Mouse (Mus musculus) C2C12 (cell line): ENCODE data around the gene P2rx4. TPM values are rescaled to one million over a fixed set of nuclear protein-coding genes. Genes with fewer than 3 reads are reported as not detected.

Source experiments
- H3K27me3 ChIP-seq: one replicate; pipeline ENCODE4 v1.6.1; 2011; ENCODE audit not compliant: control insufficient read depth, insufficient read depth, insufficient read length
- H3K36me3 ChIP-seq: one replicate; pipeline ENCODE4 v1.6.1; 2011; ENCODE audit not compliant: control insufficient read depth, insufficient read depth
- H3K4me3 ChIP-seq: one replicate; pipeline ENCODE4 v1.5.1; 2011; ENCODE audit warnings: mild to moderate bottlenecking, control low read depth; ENCODE audit not compliant: poor library complexity, insufficient read depth, severe bottlenecking
- H3K79me2 ChIP-seq: one replicate; pipeline ENCODE4 v1.6.1; 2011; ENCODE audit not compliant: control insufficient read depth, insufficient read depth
- H3K79me3 ChIP-seq: one replicate; pipeline ENCODE4 v1.6.1; 2011; ENCODE audit warnings: low read depth, control low read depth
- H3ac ChIP-seq: one replicate; pipeline ENCODE3; 2011; ENCODE audit warnings: low read depth; ENCODE audit not compliant: control insufficient read depth, insufficient read length
- CEBPB ChIP-seq: IDR thresholded peaks from one replicate; pipeline ENCODE4 v1.6.1; 2011; ENCODE audit warnings: low read depth, mild to moderate bottlenecking, control low read depth, moderate library complexity
- CTCF ChIP-seq: IDR thresholded peaks from one replicate; pipeline ENCODE4 v1.5.1; 2011; ENCODE audit not compliant: control insufficient read depth, insufficient read depth, insufficient read length
- FOSL1 ChIP-seq: IDR thresholded peaks from one replicate; pipeline ENCODE4 v1.8.0; 2011; ENCODE audit warnings: mild to moderate bottlenecking, low read length; ENCODE audit not compliant: poor library complexity, insufficient read depth, severe bottlenecking
- MAX ChIP-seq: IDR thresholded peaks from one replicate; pipeline ENCODE4 v1.6.1; 2011; ENCODE audit warnings: mild to moderate bottlenecking, control low read depth
- MYOD1 ChIP-seq: IDR thresholded peaks from one replicate; pipeline ENCODE4 v1.6.1; 2011; ENCODE audit warnings: low read depth; ENCODE audit not compliant: control insufficient read depth, insufficient read length
- MYOG ChIP-seq: IDR thresholded peaks from one replicate; pipeline ENCODE4 v1.6.1; 2011; ENCODE audit not compliant: control insufficient read depth, insufficient read length; ENCODE audit errors: extremely low read depth
- USF1 ChIP-seq: IDR thresholded peaks from one replicate; pipeline ENCODE4 v1.6.1; 2011; ENCODE audit warnings: low read depth, mild to moderate bottlenecking, control low read depth, moderate library complexity
- polyA plus RNA-seq: library from polyadenylated mRNA; unstranded; fragments of >200 nt; fragmentation: generic; extraction: Trizol; gene quantifications from one replicate; pipeline ENCODE4 v1.2.1, GENCODE M21; 2012; ENCODE audit warnings: missing spikeins

P2rx4 gene
- polyA plus RNA-seq, 1 experiment: 11.0 TPM

DNA sequence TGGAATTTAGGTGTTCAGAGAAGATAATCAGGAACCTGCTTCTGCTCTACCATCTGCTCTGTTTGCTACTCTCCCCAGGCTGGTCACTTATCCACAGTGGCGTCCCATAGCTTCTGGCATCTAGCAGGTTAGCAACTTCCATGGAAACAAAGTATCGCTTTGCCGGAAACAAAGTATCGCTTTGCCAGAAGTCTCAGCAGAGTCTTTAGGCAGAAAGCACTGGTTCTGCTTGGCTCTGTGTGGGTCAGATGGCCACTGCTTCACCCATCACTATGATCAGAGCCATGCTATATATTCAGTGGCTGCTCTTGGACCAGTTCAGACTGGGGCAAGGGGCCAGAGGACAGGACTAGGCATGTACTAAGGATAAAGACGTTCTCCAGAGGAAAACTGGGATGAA is 35.0 kb upstream of the P2rx4 start:
- Histone ChIP-seq H3K79me2 (no peaks in the 10 kb centered on the region), H3K36me3 (no peaks in the 10 kb centered on the region), H3ac (no peak overlapping the region), H3K4me3 (no peak overlapping the region), H3K79me3 (no peaks in the 10 kb centered on the region), H3K27me3 (no peaks in the 10 kb centered on the region)
- TF ChIP-seq MYOD1 (no peak), USF1 (no peak), CEBPB (no peak), MYOG (no peak), FOSL1 (no peak), MAX (no peak), CTCF (no peak)

DNA sequence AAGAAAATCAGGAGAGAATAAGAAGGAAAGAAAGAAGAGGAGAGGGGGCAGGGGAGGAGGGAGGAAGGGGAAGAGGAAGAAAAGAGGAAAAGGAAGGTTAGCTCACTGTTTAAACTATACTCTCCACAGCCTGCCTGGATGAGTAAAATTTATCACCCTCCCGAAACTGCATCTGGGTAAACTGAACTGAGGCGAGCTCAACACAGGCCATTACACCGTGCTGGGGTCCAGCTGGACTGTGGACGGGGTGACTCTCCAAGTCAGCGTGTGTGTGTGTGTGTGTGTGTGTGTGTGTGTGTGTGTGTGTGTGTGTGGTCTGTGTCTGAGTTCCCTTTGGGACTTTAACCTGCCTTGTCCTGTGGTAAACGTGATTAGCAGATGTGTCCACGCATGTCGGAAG is 31.3 kb upstream of the P2rx4 start:
- no peak for TF ChIP-seq FOSL1
- TF ChIP-seq MAX: no peak
- no peak for TF ChIP-seq USF1
- TF ChIP-seq MYOG: no peak
- no peak for TF ChIP-seq CEBPB
- TF ChIP-seq MYOD1: no peak
- no peak for TF ChIP-seq CTCF
- no peaks in the 10 kb centered on the region for H3K27me3 ChIP-seq

GRCm38 (mm10) chr5:122677983-122678382 is 29.4 kb upstream of the P2rx4 start:
- H3K79me3 ChIP-seq: no peaks in the 10 kb centered on the region
- TF ChIP-seq MYOD1 (no peak), MYOG (no peak), MAX (no peak), USF1 (no peak), CTCF (no peak), FOSL1 (no peak), CEBPB (no peak)
- H3K27me3 ChIP-seq: no peaks in the 10 kb centered on the region
- H3K79me2 ChIP-seq: no peaks in the 10 kb centered on the region
- H3K36me3 ChIP-seq: no peaks in the 10 kb centered on the region
- no peak overlapping the region for H3K4me3 ChIP-seq
- no peak overlapping the region for H3ac ChIP-seq

More for the DNA sequence above, 31.3 kb upstream of the P2rx4 start:
- Histone ChIP-seq H3K36me3 (no peaks in the 10 kb centered on the region), H3K79me2 (no peaks in the 10 kb centered on the region), H3ac (no peak overlapping the region), H3K79me3 (no peaks in the 10 kb centered on the region), H3K4me3 (no peak overlapping the region)

- no peak overlapping the region for H3K4me3 ChIP-seq
- H3ac ChIP-seq: no peak overlapping the region
- no peak for TF ChIP-seq CEBPB
- TF ChIP-seq MYOD1: no peak
- no peak for TF ChIP-seq FOSL1
- no peak for TF ChIP-seq MAX
- no peak for TF ChIP-seq CTCF
- TF ChIP-seq USF1: no peak
- TF ChIP-seq MYOG: no peak
- H3K79me3 ChIP-seq: no peaks in the 10 kb centered on the region
- no peaks in the 10 kb centered on the region for H3K27me3 ChIP-seq
- H3K36me3 ChIP-seq: no peaks in the 10 kb centered on the region
- no peaks in the 10 kb centered on the region for H3K79me2 ChIP-seq
Observed at GRCm38 (mm10) chr5:122679881-122680280, 27.5 kb upstream of the P2rx4 start.

DNA sequence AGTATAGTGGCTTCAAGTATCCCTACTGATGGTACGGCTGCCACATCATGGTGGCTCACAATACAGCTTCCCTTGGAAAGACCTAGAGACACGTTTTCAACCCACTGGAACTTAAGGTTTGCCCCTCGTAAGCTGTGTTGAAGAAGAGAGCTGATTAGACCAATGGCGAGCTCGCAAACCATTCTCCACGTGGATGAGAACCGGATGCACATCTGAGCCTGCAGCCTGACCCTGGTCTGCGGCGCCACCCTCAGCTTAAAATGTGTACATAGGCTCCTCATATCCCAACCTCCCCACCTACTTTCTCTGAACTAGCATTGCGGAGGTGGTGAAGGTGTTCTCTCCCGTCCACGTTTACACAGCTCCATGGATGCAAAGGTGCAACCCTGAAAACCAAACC is 26.1 kb upstream of the P2rx4 start:
- Histone ChIP-seq H3K79me2 (no peaks in the 10 kb centered on the region), H3ac (no peak overlapping the region), H3K27me3 (no peaks in the 10 kb centered on the region), H3K4me3 (no peak overlapping the region), H3K79me3 (no peaks in the 10 kb centered on the region), H3K36me3 (no peaks in the 10 kb centered on the region)
- TF ChIP-seq MYOD1 (no peak), CEBPB (no peak), MYOG (no peak), FOSL1 (no peak), CTCF (no peak), USF1 (no peak), MAX (no peak)

- Histone ChIP-seq H3K4me3 (no peak overlapping the region), H3K36me3 (no peaks in the 10 kb centered on the region), H3K27me3 (no peaks in the 10 kb centered on the region), H3K79me3 (no peaks in the 10 kb centered on the region), H3K79me2 (no peaks in the 10 kb centered on the region), H3ac (no peak overlapping the region)
- TF ChIP-seq MYOG (no peak), USF1 (no peak), MAX (no peak), CTCF (no peak), FOSL1 (no peak), MYOD1 (no peak), CEBPB (no peak)
Observed at GRCm38 (mm10) chr5:122683926-122684325, 23.4 kb upstream of the P2rx4 start.
